Mouse (Mus musculus) spleen, adult 2 months (tissue): ENCODE results near the gene Srgap2.

Source experiments
- CTCF ChIP-seq: fragments of 200-500 bp; IDR thresholded peaks from 2 replicates; pipeline ENCODE4 v1.5.1; 2011; ENCODE audit warnings: mild to moderate bottlenecking, inconsistent platforms; ENCODE audit not compliant: insufficient read depth, insufficient read length, insufficient replicate concordance; ENCODE audit errors: extremely low read depth
- POLR2A ChIP-seq: fragments of 200-500 bp; IDR thresholded peaks from 2 replicates; pipeline ENCODE4 v1.6.1; 2011; ENCODE audit warnings: low read depth, low read length, inconsistent platforms

DNA sequence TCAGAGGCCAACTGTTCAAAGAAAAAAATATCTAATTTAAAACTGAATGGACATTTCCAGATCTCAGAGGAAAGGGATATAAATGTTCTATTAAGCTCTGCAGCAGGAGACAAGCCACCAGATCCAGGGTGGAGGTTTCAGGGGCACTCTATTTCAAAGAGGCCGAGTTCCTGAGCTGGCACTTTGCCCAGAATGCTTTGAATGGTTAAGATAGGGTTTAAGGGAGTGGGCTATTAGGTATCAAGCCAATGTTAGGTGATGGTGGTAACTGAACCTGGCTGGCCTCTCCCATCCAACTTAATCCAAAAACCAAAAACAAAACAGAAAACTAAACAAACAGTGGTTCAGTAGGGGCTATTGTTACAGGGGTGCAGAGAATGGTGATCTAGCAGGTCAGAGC, 146.9 kb downstream of the Srgap2 start:
- no peak for TF ChIP-seq CTCF
- no peak for TF ChIP-seq POLR2A
